Mouse (Mus musculus) heart, embryonic 11.5 days (tissue): ENCODE data around the gene Dlg2. TPM values are rescaled to one million over a fixed set of nuclear protein-coding genes. Genes with fewer than 3 reads are reported as not detected.

ENCODE experiments used
- ATAC-seq: fragments of 200-750 bp; cut with Nextera tagmentation; replicated peaks from 2 replicates; pipeline ENCODE4 v1.8.0; 2017; ENCODE audit warnings: moderate library complexity; ENCODE audit not compliant: insufficient number of reproducible peaks, low FRiP score, low TSS enrichment
- H3K27ac ChIP-seq: fragments of 300-500 bp; sonication (generic); 2 replicates; pipeline ENCODE4 v1.5.1; 2014; ENCODE audit warnings: mild to moderate bottlenecking, low read depth, low read length
- H3K27me3 ChIP-seq: fragments of 300-500 bp; sonication (generic); 2 replicates; pipeline ENCODE4 v1.6.1; 2014; ENCODE audit warnings: mild to moderate bottlenecking, low read length, mixed read lengths; ENCODE audit not compliant: control insufficient read depth, insufficient read depth
- H3K36me3 ChIP-seq: fragments of 300-500 bp; sonication (generic); 2 replicates; pipeline ENCODE4 v1.6.1; 2014; ENCODE audit warnings: mild to moderate bottlenecking, low read length, moderate library complexity, mixed read lengths; ENCODE audit not compliant: control insufficient read depth, insufficient read depth
- H3K4me1 ChIP-seq: fragments of 300-500 bp; sonication (generic); 2 replicates; pipeline ENCODE4 v1.6.1; 2014; ENCODE audit warnings: low read length; ENCODE audit not compliant: control insufficient read depth, insufficient read depth
- H3K4me2 ChIP-seq: fragments of 300-500 bp; sonication (generic); 2 replicates; pipeline ENCODE4 v1.6.1; 2014; ENCODE audit warnings: mild to moderate bottlenecking, moderate library complexity
- H3K4me3 ChIP-seq: fragments of 300-500 bp; sonication (generic); 2 replicates; pipeline ENCODE4 v1.5.1; 2014; ENCODE audit warnings: low read depth, low read length
- H3K9ac ChIP-seq: fragments of 300-500 bp; sonication (generic); 2 replicates; pipeline ENCODE4 v1.6.1; 2014; ENCODE audit warnings: mild to moderate bottlenecking, low read depth, low read length, moderate library complexity
- H3K9me3 ChIP-seq: fragments of 300-500 bp; sonication (generic); replicated peaks from 2 replicates; pipeline ENCODE4 v1.6.1; 2016; ENCODE audit warnings: low read length; ENCODE audit not compliant: control insufficient read depth
- WGBS: fragments of 180-500 bp; shearing (Covaris S2); extraction: QIAGEN DNeasy Blood & Tissue Kit; methylation state at CpG from one replicate; pipeline ENCODE4 v1.1.7; 2014; ENCODE audit not compliant: insufficient replicate concordance; 5-methylcytosine and 5-hydroxymethylcytosine counted together
- polyA plus RNA-seq: library from polyadenylated mRNA; unstranded; fragments of >200 nt; fragmentation: Nextera tagmentation; extraction: Ambion mirVana; gene quantifications from 2 replicates; pipeline ENCODE4 v1.2.1, GENCODE M21; 2014

Gene Dlg2
- polyA plus RNA-seq, 1 experiment from 2014 or later, result 8.5 TPM

DNA sequence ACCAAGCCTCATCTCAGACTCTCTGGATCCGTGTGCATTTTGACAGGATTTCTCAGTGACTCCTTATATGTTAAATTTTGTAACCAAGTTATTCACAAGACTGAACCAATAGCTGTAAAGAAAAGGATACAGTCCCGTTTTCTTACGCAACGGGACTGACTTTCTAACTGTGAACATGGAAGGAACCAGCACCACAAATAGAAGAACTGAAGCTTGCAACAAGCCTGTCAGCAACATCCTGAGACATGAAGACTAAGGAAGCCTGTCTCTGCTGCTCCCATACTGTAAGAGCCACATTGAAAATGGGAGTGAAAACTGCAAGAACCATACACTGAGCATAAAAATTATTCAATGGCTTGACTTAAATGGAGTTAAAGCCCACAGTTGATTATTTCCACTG, 1981.8 kb downstream of the Dlg2 start:
- Histone ChIP-seq H3K4me1 (peaks cover 5% of the 10 kb centered on the region; the same call in 1 of the 2 replicates), H3K4me2 (no peak overlapping the region), H3K36me3 (no peaks in the 10 kb centered on the region), H3K9ac (no peak overlapping the region), H3K27ac (no peak overlapping the region), H3K9me3 (no peaks in the 10 kb centered on the region), H3K4me3 (no peak overlapping the region), H3K27me3 (no peaks in the 10 kb centered on the region)
- no peak for ATAC-seq
- WGBS, result 59% methylated on average over 4 of the region's 4 CpGs

DNA sequence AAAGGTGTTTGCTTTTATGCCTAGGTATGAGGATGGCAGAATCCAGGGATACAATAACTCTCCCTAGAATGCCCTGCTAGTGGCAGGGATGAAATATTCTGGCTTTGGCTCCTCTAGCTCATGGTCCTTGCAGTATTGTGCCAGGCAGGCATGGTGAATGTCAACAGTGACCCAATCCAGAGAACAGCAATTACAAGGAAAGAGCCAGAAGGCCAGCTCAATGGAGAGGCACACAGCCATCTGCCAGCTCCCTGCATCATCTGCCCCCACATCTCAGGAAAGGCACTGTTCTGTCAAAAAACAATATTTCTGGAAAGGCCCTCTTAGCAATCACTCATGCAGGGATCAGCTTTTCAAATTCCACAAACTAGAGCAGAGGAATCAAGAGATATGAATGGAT, 1984.1 kb downstream of the Dlg2 start:
- no peak overlapping the region for H3K4me3 ChIP-seq
- peaks cover 5% of the 10 kb centered on the region; the same call in 1 of the 2 replicates for H3K4me1 ChIP-seq
- H3K9me3 ChIP-seq, result no peaks in the 10 kb centered on the region
- no peak overlapping the region for H3K4me2 ChIP-seq
- no peaks in the 10 kb centered on the region for H3K36me3 ChIP-seq
- H3K9ac ChIP-seq, result no peak overlapping the region
- no peak overlapping the region for H3K27ac ChIP-seq
- ATAC-seq, result no peak
- no peaks in the 10 kb centered on the region for H3K27me3 ChIP-seq

DNA sequence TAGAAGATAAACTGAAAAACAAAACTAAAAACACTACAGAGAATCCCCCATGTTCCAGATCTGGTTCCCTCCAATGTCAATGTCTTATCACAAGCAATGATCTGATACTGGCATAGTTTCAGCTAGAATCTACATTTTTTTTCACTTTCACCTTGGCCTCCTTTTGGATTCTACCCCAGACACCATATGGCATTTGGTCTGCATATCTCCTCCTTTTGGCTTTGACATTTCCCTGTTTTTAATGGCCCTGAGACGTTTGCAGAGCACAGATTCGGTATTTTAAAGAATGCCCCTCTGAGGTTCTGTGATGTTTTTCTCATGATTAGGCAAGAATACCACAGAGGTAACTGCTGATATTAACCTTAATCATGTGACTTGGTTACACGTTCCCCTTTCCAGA, 1984.8 kb downstream of the Dlg2 start:
- H3K27ac ChIP-seq, result no peak overlapping the region
- 55% methylated on average over 3 of the region's 3 CpGs for WGBS
- no peaks in the 10 kb centered on the region for H3K27me3 ChIP-seq
- H3K9me3 ChIP-seq, result no peaks in the 10 kb centered on the region
- H3K4me2 ChIP-seq, result no peak overlapping the region
- peaks cover 5% of the 10 kb centered on the region; the same call in 1 of the 2 replicates for H3K4me1 ChIP-seq
- no peak for ATAC-seq
- H3K4me3 ChIP-seq, result no peak overlapping the region
- H3K9ac ChIP-seq, result no peak overlapping the region
- H3K36me3 ChIP-seq, result no peaks in the 10 kb centered on the region

DNA sequence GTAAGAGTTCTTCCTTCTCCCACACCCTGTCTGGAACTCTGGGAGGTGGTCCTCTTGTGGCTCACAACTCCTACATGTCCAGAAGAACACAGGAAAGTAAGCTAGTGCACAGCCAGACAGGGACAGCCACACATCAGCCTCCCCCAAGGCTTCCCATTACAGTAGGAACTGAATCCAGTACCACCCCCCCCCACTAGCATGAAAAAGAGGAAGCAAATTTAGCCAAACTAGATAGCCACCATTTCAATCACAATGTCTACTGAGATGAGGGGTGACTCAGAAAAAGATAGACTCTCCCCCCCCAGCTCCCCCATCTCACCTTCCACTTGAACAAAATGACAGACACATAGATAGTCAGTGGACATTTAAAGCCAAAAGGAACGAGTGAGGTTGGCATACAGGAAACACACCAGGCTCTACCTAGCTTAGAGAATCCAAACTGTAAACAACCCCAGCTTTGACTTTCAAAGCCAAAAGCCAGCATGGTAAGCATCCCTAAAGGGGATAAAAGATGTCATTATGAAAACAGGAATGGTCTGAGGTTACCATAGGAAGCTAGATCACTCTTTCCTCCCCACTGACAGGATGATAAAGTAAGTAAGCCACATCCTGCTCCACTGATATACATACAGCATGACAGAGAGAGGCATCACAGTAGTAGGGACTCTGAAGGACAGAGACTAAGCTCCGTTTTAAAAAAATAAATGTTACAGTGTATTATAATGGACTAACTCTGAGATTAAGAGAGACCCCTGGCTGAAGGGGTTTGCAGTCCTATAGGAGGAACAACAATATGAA, 1986.8 kb downstream of the Dlg2 start:
- no peak for ATAC-seq
- Histone ChIP-seq H3K9ac (no peak overlapping the region), H3K27ac (no peak overlapping the region), H3K4me2 (no peak overlapping the region), H3K4me1 (no peaks in the 10 kb centered on the region), H3K4me3 (no peak overlapping the region), H3K36me3 (no peaks in the 10 kb centered on the region), H3K27me3 (no peaks in the 10 kb centered on the region), H3K9me3 (no peaks in the 10 kb centered on the region)
- 31% methylated on average over 2 of the region's 2 CpGs for WGBS

DNA sequence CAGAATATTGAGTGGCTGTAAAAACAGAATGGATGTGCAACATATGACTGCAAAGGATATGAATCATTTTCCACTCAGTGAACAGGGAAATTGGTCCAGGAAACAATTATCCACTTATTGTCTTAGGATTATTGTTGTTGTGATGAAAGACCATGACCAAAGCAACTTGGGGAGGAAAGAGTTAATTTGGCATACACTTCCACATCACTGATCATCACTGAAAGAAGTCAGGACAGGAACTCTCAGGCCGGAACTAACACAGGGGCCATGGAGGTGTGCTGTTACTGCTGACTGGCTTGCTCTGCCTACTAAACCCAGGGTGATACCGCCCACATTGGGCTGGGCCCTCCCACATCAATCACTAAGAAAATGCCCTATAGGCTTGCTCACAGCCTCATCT, 1987.8 kb downstream of the Dlg2 start:
- no peak for ATAC-seq
- no peak overlapping the region for H3K4me2 ChIP-seq
- H3K9ac ChIP-seq, result no peak overlapping the region
- H3K36me3 ChIP-seq, result no peaks in the 10 kb centered on the region
- WGBS, result 48% methylated on average over 2 of the region's 2 CpGs
- H3K27ac ChIP-seq, result no peak overlapping the region
- no peaks in the 10 kb centered on the region for H3K27me3 ChIP-seq
- H3K9me3 ChIP-seq, result no peaks in the 10 kb centered on the region
- H3K4me3 ChIP-seq, result no peak overlapping the region
- no peaks in the 10 kb centered on the region for H3K4me1 ChIP-seq

DNA sequence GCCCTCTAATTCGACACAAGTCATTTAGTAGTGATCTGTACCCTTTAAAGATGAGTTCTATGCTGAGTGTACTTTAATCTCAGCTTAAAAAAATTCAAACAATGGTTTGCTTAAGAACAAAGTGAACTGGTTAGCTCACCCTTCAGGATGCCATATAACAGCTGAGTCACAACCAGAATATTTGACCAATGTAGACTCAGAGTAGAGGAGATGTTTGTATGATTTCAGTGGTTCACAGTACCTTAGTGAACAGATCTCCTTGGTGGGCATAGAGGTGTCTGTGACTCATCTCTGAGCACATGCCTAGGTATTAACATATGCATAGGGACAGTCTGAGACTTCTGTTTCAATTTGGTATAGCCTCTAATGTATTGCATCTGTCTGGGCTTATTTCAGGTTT, 2002.7 kb downstream of the Dlg2 start:
- Histone ChIP-seq H3K36me3 (no peaks in the 10 kb centered on the region), H3K4me2 (no peak overlapping the region), H3K27me3 (no peaks in the 10 kb centered on the region), H3K4me3 (no peak overlapping the region), H3K9ac (no peak overlapping the region), H3K4me1 (no peaks in the 10 kb centered on the region), H3K27ac (no peak overlapping the region), H3K9me3 (no peaks in the 10 kb centered on the region)
- 59% methylated on average over 1 of the region's 1 CpGs for WGBS
- ATAC-seq, result no peak

DNA sequence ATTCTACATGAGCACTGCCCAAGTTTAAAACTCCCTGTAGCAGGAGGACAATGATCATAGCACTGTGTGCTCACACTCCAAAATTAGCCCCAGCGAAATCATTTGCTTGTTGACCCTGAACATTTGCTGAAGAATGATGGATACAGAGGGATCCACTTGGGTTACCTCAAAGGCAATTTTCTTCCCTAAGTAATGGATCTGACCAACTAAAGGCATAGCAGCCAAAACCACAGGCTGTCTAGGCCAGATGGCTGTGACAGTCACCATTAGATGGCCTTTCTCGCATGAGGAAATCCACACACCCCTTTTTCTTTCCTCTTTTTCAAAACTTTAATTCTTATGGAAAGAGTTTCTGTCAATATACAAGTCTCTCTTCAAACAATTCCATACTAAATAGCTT, 2003.3 kb downstream of the Dlg2 start:
- ATAC-seq, result no peak
- 84% methylated on average over 2 of the region's 2 CpGs for WGBS
- H3K4me3 ChIP-seq, result no peak overlapping the region

DNA sequence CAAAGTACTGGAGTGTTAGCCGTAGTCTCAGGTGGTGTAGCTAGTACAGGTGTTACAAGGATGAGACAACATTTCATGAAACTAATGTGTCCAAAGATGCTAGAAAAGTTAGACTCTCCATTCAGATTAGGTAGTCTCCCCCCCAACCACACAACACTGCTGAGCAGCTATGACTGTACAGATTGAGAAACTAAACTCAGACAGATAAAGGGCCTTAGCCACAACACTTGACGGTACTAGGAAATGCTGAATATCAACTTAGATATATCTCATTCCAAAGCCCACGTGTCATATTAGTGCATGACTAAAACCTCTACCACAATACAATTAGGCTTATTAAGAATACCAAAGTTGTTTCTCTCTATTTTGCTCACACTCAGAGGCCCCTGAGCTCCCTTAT, 2006.9 kb downstream of the Dlg2 start:
- H3K4me1 ChIP-seq, result no peaks in the 10 kb centered on the region
- no peak overlapping the region for H3K4me3 ChIP-seq
- H3K36me3 ChIP-seq, result no peaks in the 10 kb centered on the region
- H3K4me2 ChIP-seq, result no peak overlapping the region
- H3K9ac ChIP-seq, result no peak overlapping the region
- 76% methylated on average over 3 of the region's 3 CpGs for WGBS
- no peak for ATAC-seq
- no peaks in the 10 kb centered on the region for H3K27me3 ChIP-seq
- H3K9me3 ChIP-seq, result no peaks in the 10 kb centered on the region
- H3K27ac ChIP-seq, result no peak overlapping the region

More for the DNA sequence above, 2003.3 kb downstream of the Dlg2 start:
- H3K4me2 ChIP-seq, result no peak overlapping the region
- no peaks in the 10 kb centered on the region for H3K36me3 ChIP-seq
- no peak overlapping the region for H3K9ac ChIP-seq
- H3K9me3 ChIP-seq, result no peaks in the 10 kb centered on the region
- no peak overlapping the region for H3K27ac ChIP-seq
- no peaks in the 10 kb centered on the region for H3K27me3 ChIP-seq
- no peaks in the 10 kb centered on the region for H3K4me1 ChIP-seq
